Mouse (Mus musculus) regulatory T cell (primary cell): Measurements from ENCODE around the gene Cfap52.

Experiments
- in situ Hi-C: fragments of 300-600 bp; cut with MboI, MseI; formaldehyde crosslinking; loops from one replicate; pipeline ENCODE4 v1.15.1; 2025; ENCODE audit warnings: high pct_unique_total_duplicates

The Cfap52 gene

GRCm38 (mm10) chr11:67926348-67927055 is 38.9 kb downstream of the Cfap52 start:
- in situ Hi-C loops: no loop called here

GRCm38 (mm10) chr11:67925000-67925399 is 40.5 kb downstream of the Cfap52 start:
- in situ Hi-C loops: no loop called here

- in situ Hi-C loops: no loop called here
Measured at GRCm38 (mm10) chr11:67923720-67924119, 41.7 kb downstream of the Cfap52 start.

GRCm38 (mm10) chr11:67922755-67923125 is 42.7 kb downstream of the Cfap52 start:
- in situ Hi-C loops: no loop called here

GRCm38 (mm10) chr11:67921827-67922754 is 43.4 kb downstream of the Cfap52 start, which contains the start of gene Usp43:
Gene Usp43, minus strand, starts transcription at chr11:67922153.
- in situ Hi-C loops: no loop called here

GRCm38 (mm10) chr11:67921091-67921826 is 44.2 kb downstream of the Cfap52 start:
- in situ Hi-C loops: no loop called here

- in situ Hi-C loops: no loop called here
Measured at GRCm38 (mm10) chr11:67920226-67920960, 45.1 kb downstream of the Cfap52 start.

GRCm38 (mm10) chr11:67919593-67919992 is 45.9 kb downstream of the Cfap52 start:
- in situ Hi-C loops: no loop called here

GRCm38 (mm10) chr11:67917126-67917525 is 48.3 kb downstream of the Cfap52 start:
- in situ Hi-C loops: no loop called here

- in situ Hi-C loops: no loop called here
Measured at GRCm38 (mm10) chr11:67911074-67911473, 54.4 kb downstream of the Cfap52 start.

- in situ Hi-C loops: no loop called here
Measured at GRCm38 (mm10) chr11:67903756-67904155, 61.7 kb downstream of the Cfap52 start.

- in situ Hi-C loops: no loop called here
Measured at GRCm38 (mm10) chr11:67897064-67897560, 68.3 kb downstream of the Cfap52 start.

GRCm38 (mm10) chr11:67895641-67896040 is 69.8 kb downstream of the Cfap52 start:
- in situ Hi-C loops: no loop called here

- in situ Hi-C loops: no loop called here
Measured at GRCm38 (mm10) chr11:67888521-67888920, 76.9 kb downstream of the Cfap52 start.

GRCm38 (mm10) chr11:67885921-67886320 is 79.5 kb downstream of the Cfap52 start:
- in situ Hi-C loops: no loop called here
